Mouse (Mus musculus): ENCODE data around the gene Cog5. TPM values are rescaled to one million over a fixed set of nuclear protein-coding genes. Genes with fewer than 3 reads are reported as not detected.

Cog5 gene
- polyA plus RNA-seq, 1 experiment from 2014 or later: 34.8 TPM

DNA sequence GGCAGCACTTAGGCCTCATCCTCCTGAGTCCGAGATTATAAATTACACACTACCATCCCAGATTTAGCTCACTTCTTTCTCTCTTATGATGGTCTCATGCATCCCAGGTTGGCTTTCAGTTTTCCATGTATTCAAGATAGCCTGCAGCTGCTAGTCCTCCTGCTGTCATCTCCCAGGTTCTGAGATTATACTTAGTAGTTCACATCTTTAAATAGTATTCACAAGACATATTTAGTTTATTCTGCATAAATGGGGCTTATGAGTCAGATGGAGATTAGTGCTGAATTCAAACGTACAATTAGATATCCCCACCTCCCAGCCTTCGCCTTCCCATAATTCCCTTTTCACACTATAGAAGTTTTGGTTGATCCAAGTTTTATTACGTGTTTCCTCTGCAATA is 222.1 kb downstream of the Cog5 start:
- WGBS: 83% methylated on average over 4 of the region's 4 CpGs
- H3K9ac ChIP-seq: no peak overlapping the region
- H3K4me2 ChIP-seq (replicated peaks): no peak overlapping the region
- no peak overlapping the region for H3K27ac ChIP-seq
- H3K36me3 ChIP-seq: no peaks in the 10 kb centered on the region
- no peak overlapping the region for H3K4me3 ChIP-seq
- H3K27me3 ChIP-seq: no peaks in the 10 kb centered on the region
- H3K9me3 ChIP-seq: no peaks in the 10 kb centered on the region
- ATAC-seq (ENCODE audit: insufficient number of reproducible peaks, insufficient read depth, low FRiP score, low TSS enrichment): no peak
- H3K4me1 ChIP-seq: no peaks in the 10 kb centered on the region

DNA sequence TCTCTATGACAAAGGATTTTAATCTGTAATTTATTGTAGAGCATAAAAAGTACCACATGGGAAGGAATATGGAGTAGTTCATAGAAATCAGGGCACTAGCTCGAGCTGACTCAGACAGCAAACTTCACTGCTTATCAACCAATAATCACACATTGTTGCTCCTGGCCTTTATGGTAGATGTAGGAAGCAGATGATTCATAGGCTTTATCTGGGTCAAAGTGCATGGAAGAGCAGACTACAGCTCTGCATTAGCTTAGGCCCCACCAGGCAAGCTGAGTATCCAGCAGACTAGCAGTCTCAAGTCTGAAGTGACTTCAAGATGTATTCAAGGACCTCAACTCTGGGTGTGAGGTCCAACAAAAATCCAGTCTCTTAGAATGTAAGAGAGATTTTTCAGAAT is 228.1 kb downstream of the Cog5 start:
- no peak overlapping the region for H3K4me2 ChIP-seq (replicated peaks)
- no peaks in the 10 kb centered on the region for H3K27me3 ChIP-seq
- no peak overlapping the region for H3K4me3 ChIP-seq
- WGBS: 87% methylated on average over 1 of the region's 1 CpGs
- H3K36me3 ChIP-seq: peaks cover 10% of the 10 kb centered on the region; the same call in 1 of the 2 replicates
- ATAC-seq (ENCODE audit: insufficient number of reproducible peaks, insufficient read depth, low FRiP score, low TSS enrichment): no peak
- H3K9me3 ChIP-seq: no peaks in the 10 kb centered on the region
- H3K27ac ChIP-seq: no peak overlapping the region
- H3K9ac ChIP-seq: no peak overlapping the region
- no peaks in the 10 kb centered on the region for H3K4me1 ChIP-seq

DNA sequence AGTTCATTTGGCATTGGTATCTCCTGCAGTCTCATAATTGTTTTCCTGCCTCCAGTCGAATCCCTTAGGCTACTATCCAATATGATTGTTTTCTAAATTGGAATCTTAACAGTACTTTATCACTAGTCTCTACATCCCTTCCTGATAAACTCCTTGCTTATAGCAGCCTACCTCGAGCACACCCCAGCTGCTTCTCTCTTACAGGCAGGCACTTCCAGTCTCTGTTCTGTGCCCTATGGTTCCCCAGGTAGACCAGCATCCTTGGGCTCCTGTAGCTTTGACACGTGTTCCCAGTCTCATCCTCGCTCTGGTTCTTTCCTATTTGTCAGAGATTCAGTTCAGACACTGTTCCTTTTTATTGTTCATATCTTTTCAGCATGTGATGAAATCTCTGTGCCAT is 229.7 kb downstream of the Cog5 start:
- H3K4me1 ChIP-seq: no peaks in the 10 kb centered on the region
- no peak for ATAC-seq (ENCODE audit: insufficient number of reproducible peaks, insufficient read depth, low FRiP score, low TSS enrichment)
- no peak overlapping the region for H3K27ac ChIP-seq
- no peak overlapping the region for H3K4me3 ChIP-seq
- no peaks in the 10 kb centered on the region for H3K27me3 ChIP-seq
- H3K9ac ChIP-seq: no peak overlapping the region
- H3K9me3 ChIP-seq: no peaks in the 10 kb centered on the region
- H3K36me3 ChIP-seq: peaks cover 10% of the 10 kb centered on the region; the same call in 1 of the 2 replicates
- 82% methylated on average over 4 of the region's 4 CpGs for WGBS
- H3K4me2 ChIP-seq (replicated peaks): no peak overlapping the region

- WGBS: 87% methylated on average over 4 of the region's 4 CpGs
- no peak overlapping the region for H3K9ac ChIP-seq
- no peak overlapping the region for H3K4me2 ChIP-seq (replicated peaks)
- no peaks in the 10 kb centered on the region for H3K4me1 ChIP-seq
- H3K27ac ChIP-seq: no peak overlapping the region
- H3K9me3 ChIP-seq: no peaks in the 10 kb centered on the region
- ATAC-seq (ENCODE audit: insufficient number of reproducible peaks, insufficient read depth, low FRiP score, low TSS enrichment): no peak
- no peak overlapping the region for H3K4me3 ChIP-seq
- H3K36me3 ChIP-seq: peaks cover 10% of the 10 kb centered on the region; the same call in 1 of the 2 replicates
- no peaks in the 10 kb centered on the region for H3K27me3 ChIP-seq
Measured at GRCm38 (mm10) chr12:31885084-31885483, 230.4 kb downstream of the Cog5 start.

GRCm38 (mm10) chr12:31885844-31886606 is 231.4 kb downstream of the Cog5 start:
- WGBS: 91% methylated on average over 11 of the region's 11 CpGs
- Histone ChIP-seq H3K4me1 (no peaks in the 10 kb centered on the region), H3K36me3 (peaks cover 10% of the 10 kb centered on the region; the same call in 1 of the 2 replicates), H3K27me3 (no peaks in the 10 kb centered on the region), H3K9ac (no peak overlapping the region), H3K27ac (no peak overlapping the region), H3K4me2 (replicated peaks) (no peak overlapping the region), H3K9me3 (no peaks in the 10 kb centered on the region), H3K4me3 (no peak overlapping the region)
- no peak for ATAC-seq (ENCODE audit: insufficient number of reproducible peaks, insufficient read depth, low FRiP score, low TSS enrichment)

DNA sequence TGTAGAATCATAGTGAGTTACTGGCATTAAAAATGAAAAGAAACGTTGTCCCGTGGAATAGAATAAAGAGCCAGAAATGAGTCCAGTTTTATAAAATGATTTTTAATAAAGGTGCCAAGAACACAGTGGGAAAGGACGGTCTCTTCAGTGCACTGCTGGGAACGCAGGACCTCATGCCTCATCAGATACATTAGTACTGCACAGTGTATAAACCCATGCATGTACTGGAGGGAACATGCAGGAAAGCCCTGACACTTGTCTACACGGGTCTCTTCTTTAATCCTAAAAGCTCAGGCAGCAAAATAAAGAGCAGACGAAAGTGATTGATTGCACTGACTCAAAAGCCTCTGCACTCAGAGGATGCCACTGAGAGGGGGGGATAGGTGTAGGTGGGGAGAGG is 236.0 kb downstream of the Cog5 start:
- Histone ChIP-seq H3K27me3 (no peaks in the 10 kb centered on the region), H3K4me2 (replicated peaks) (no peak overlapping the region), H3K4me3 (no peak overlapping the region), H3K27ac (no peak overlapping the region), H3K36me3 (peaks cover 10% of the 10 kb centered on the region; the same call in 1 of the 2 replicates), H3K4me1 (peaks cover 2% of the 10 kb centered on the region), H3K9ac (no peak overlapping the region), H3K9me3 (no peaks in the 10 kb centered on the region)
- WGBS: 79% methylated on average over 6 of the region's 6 CpGs
- no peak for ATAC-seq (ENCODE audit: insufficient number of reproducible peaks, insufficient read depth, low FRiP score, low TSS enrichment)

DNA sequence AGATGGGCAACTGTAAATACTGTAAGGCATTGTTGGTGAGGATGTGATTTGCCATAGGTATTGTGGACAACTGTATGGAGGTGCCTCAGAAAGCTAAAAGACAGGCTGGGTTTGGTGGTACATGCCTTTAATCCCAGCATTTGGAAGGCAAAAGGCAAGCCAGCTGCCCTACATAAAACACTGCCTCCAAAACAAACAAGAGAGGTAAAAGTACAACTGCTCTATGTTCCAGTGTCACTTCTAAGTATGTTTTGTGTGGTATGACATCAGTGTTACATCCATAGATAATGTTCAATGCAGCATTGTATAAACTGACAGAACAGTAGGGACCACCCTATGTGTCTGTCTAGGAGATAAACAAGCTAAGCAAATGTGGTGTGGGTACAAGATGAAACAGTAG is 237.4 kb downstream of the Cog5 start:
- no peaks in the 10 kb centered on the region for H3K27me3 ChIP-seq
- no peak overlapping the region for H3K9ac ChIP-seq
- H3K9me3 ChIP-seq: no peaks in the 10 kb centered on the region
- H3K4me3 ChIP-seq: no peak overlapping the region
- H3K4me1 ChIP-seq: peaks cover 16% of the 10 kb centered on the region
- H3K4me2 ChIP-seq (replicated peaks): no peak overlapping the region
- no peak for ATAC-seq (ENCODE audit: insufficient number of reproducible peaks, insufficient read depth, low FRiP score, low TSS enrichment)
- H3K27ac ChIP-seq: no peak overlapping the region
- 0 out of 2 replicates have a peak, but pooled peaks cover 2% of the 10 kb centered on the region for H3K36me3 ChIP-seq

DNA sequence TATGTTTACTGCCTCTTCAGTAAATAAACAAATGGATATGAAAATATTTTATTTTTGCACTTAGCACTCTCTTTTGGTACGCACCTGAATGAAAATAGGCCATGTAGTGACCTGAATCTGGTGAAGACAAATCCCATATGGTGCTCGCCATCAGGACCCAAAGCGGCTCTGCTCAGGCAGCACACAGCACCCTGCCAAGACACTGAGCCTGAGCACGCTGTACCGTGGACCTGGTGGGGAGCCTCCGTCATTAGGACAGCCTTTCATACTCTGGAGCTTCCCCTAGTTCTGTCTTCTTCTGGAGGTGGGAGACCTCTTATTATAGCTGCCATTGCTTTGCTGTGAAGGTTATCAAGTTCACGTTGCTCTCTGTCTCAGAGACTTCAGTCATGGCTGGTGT is 238.1 kb downstream of the Cog5 start:
- Histone ChIP-seq H3K4me1 (peaks cover 18% of the 10 kb centered on the region), H3K9ac (no peak overlapping the region), H3K36me3 (no peaks in the 10 kb centered on the region), H3K4me2 (replicated peaks) (no peak overlapping the region), H3K27ac (no peak overlapping the region), H3K4me3 (no peak overlapping the region), H3K9me3 (no peaks in the 10 kb centered on the region), H3K27me3 (no peaks in the 10 kb centered on the region)
- 89% methylated on average over 7 of the region's 7 CpGs for WGBS
- ATAC-seq (ENCODE audit: insufficient number of reproducible peaks, insufficient read depth, low FRiP score, low TSS enrichment): no peak

DNA sequence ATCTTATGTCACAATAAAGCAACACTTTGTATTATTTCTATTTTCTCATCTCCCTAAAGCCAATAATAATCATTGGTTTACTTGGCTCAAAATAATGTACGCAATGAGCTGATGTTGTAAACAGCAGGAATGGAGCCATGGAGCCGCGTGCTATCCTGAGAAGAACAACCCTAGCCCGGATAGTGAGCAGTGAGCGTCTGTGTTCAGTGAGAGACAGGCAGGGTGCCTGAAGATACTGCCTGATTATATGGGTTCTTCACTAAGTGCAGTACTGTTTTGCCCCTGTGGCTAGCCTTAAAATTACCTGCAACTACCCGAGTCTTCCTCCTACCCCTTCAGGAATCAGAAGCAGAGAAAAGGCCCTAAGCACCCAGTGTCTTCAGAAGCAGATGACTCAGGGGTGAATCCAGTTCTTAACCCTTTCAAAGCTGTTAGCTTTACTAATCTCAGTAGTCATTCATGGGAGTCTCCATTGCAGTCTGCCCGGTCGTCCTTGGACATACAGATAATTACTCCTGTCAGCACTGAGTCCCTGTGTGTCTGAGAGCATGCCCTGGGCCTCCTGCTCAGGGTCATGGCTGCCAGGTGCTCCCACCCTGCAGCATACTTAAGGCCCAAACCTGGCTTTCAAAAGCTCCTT is 240.5 kb downstream of the Cog5 start:
- H3K4me2 ChIP-seq (replicated peaks): no peak overlapping the region
- H3K27ac ChIP-seq: no peak overlapping the region
- H3K4me3 ChIP-seq: no peak overlapping the region
- WGBS: 40% methylated on average over 8 of the region's 8 CpGs
- H3K4me1 ChIP-seq: peaks cover 18% of the 10 kb centered on the region
- H3K36me3 ChIP-seq: no peaks in the 10 kb centered on the region
- H3K9ac ChIP-seq: no peak overlapping the region
- no peak for ATAC-seq (ENCODE audit: insufficient number of reproducible peaks, insufficient read depth, low FRiP score, low TSS enrichment)
- no peaks in the 10 kb centered on the region for H3K27me3 ChIP-seq
- H3K9me3 ChIP-seq: no peaks in the 10 kb centered on the region

GRCm38 (mm10) chr12:31895888-31896287 is 241.2 kb downstream of the Cog5 start:
- Histone ChIP-seq H3K4me1 (peaks cover 18% of the 10 kb centered on the region), H3K4me3 (no peak overlapping the region), H3K36me3 (no peaks in the 10 kb centered on the region), H3K27me3 (no peaks in the 10 kb centered on the region), H3K9ac (no peak overlapping the region), H3K27ac (0 out of 2 replicates have a peak overlapping the region, but pooled peaks have one; percentile 6), H3K9me3 (no peaks in the 10 kb centered on the region), H3K4me2 (replicated peaks) (no peak overlapping the region)
- 18% methylated on average over 2 of the region's 2 CpGs for WGBS
- ATAC-seq (ENCODE audit: insufficient number of reproducible peaks, insufficient read depth, low FRiP score, low TSS enrichment): peak; percentile 41; the same call in 1 of the 2 replicates

GRCm38 (mm10) chr12:31896295-31896694 is 241.6 kb downstream of the Cog5 start:
- Histone ChIP-seq H3K27ac (0 out of 2 replicates have a peak overlapping the region, but pooled peaks have one; percentile 6), H3K4me1 (peaks cover 18% of the 10 kb centered on the region), H3K9me3 (no peaks in the 10 kb centered on the region), H3K4me2 (replicated peaks) (no peak overlapping the region), H3K27me3 (no peaks in the 10 kb centered on the region), H3K9ac (no peak overlapping the region), H3K4me3 (no peak overlapping the region), H3K36me3 (no peaks in the 10 kb centered on the region)
- ATAC-seq (ENCODE audit: insufficient number of reproducible peaks, insufficient read depth, low FRiP score, low TSS enrichment): no peak
- WGBS: 21% methylated on average over 5 of the region's 5 CpGs

- no peaks in the 10 kb centered on the region for H3K9me3 ChIP-seq
- 26% methylated on average over 8 of the region's 8 CpGs for WGBS
- peak; percentile 59; the same call in 1 of the 2 replicates for ATAC-seq (ENCODE audit: insufficient number of reproducible peaks, insufficient read depth, low FRiP score, low TSS enrichment)
- 0 out of 2 replicates have a peak overlapping the region, but pooled peaks have one; percentile 5 for H3K4me2 ChIP-seq (replicated peaks)
- H3K27ac ChIP-seq: no peak overlapping the region
- no peaks in the 10 kb centered on the region for H3K36me3 ChIP-seq
- H3K4me1 ChIP-seq: peaks cover 18% of the 10 kb centered on the region
- no peaks in the 10 kb centered on the region for H3K27me3 ChIP-seq
- H3K9ac ChIP-seq: no peak overlapping the region
- no peak overlapping the region for H3K4me3 ChIP-seq
Measured at GRCm38 (mm10) chr12:31896986-31897385, 242.3 kb downstream of the Cog5 start.

Data from embryonic facial prominence, embryonic 12.5 days (tissue).